Mouse (Mus musculus) lung, adult 2 months (tissue): Measurements from ENCODE around the gene Tut7.
"Not testable (repeated sequence)": the region's sequence is repeated elsewhere in the genome, so short reads cannot be mapped to it uniquely, and the experiment has no call there.

Source experiments
- CTCF ChIP-seq: fragments of 200-500 bp; IDR thresholded peaks from 2 replicates; pipeline ENCODE4 v1.5.1; 2011; ENCODE audit warnings: mild to moderate bottlenecking, low read length, control low read depth; ENCODE audit not compliant: insufficient read depth
- POLR2A ChIP-seq: fragments of 200-500 bp; IDR thresholded peaks from 2 replicates; pipeline ENCODE4 v1.6.1; 2011; ENCODE audit warnings: low read depth, mild to moderate bottlenecking, control low read depth, low read length, borderline replicate concordance; ENCODE audit errors: extremely low read depth

GRCm38 (mm10) chr13:59779744-59780264 lies 43.1 kb downstream of the Tut7 start:
- TF ChIP-seq CTCF, POLR2A: not testable (repeated sequence)
